Mouse (Mus musculus) MEL (cell line): ENCODE data around the gene Urgcp.

Experiments used
- CTCF ChIP-seq, 3 experiments: IDR thresholded peaks in 2 of 3; conservative IDR thresholded peaks in 1 of 3; 2 replicates each; pipeline ENCODE4 v1.5.1; 2011 to 2012; ENCODE audit warnings: low read length in 3 of 3, low read depth in 2 of 3, mild to moderate bottlenecking in 2 of 3, improper control_type of control experiment in 1 of 3, inconsistent platforms in 1 of 3, mixed read lengths in 1 of 3, moderate library complexity in 1 of 3; ENCODE audit not compliant: control insufficient read depth in 1 of 3, insufficient read depth in 1 of 3, poor library complexity in 1 of 3, severe bottlenecking in 1 of 3
- E2F4 ChIP-seq: IDR thresholded peaks from 2 replicates; pipeline ENCODE4 v1.6.1; 2011; ENCODE audit warnings: low read depth, low read length, improper control_type of control experiment, borderline replicate concordance
- JUND ChIP-seq: IDR thresholded peaks from 2 replicates; pipeline ENCODE4 v1.6.1; 2011; ENCODE audit warnings: low read depth, mild to moderate bottlenecking, improper control_type of control experiment, low read length
- POLR2A ChIP-seq, 2 experiments: IDR thresholded peaks; 2 replicates each; pipeline ENCODE4 v1.6.1; 2011 to 2012; ENCODE audit warnings: low read length in 2 of 2, mild to moderate bottlenecking in 2 of 2, control low read depth in 1 of 2, improper control_type of control experiment in 1 of 2, low read depth in 1 of 2, moderate library complexity in 1 of 2; ENCODE audit not compliant: control insufficient read depth in 1 of 2, insufficient read depth in 1 of 2, poor library complexity in 1 of 2

- TF ChIP-seq E2F4: 0 out of 2 replicates have a peak, but pooled peaks have one; percentile 32
- TF ChIP-seq JUND: no peak
- no peak; a peak in 1 of 6 replicates for TF ChIP-seq CTCF (IDR thresholded peaks at IDR 0.05 in 2 of 3, conservative IDR thresholded peaks at IDR 0.05 in 1 of 3; ENCODE audit: control insufficient read depth in 1 of 3, insufficient read depth in 1 of 3, low read depth in 2 of 3, low read length in 3 of 3, poor library complexity in 1 of 3, severe bottlenecking in 1 of 3)
- TF ChIP-seq POLR2A (IDR thresholded peaks at IDR 0.05; ENCODE audit: control insufficient read depth in 1 of 2, insufficient read depth in 1 of 2, low read depth in 1 of 2, low read length in 2 of 2, poor library complexity in 1 of 2): no peak; a peak in 1 of 4 replicates
These were observed 59.2 kb downstream of the Urgcp start for GRCm38 (mm10) chr11:5702957-5703332.
